16 mouse cellular contexts compared by ENCODE assay signal in genomic region chrX:100769281-100769680, GRCm38 (mm10). TPM values are rescaled to one million over a fixed set of nuclear protein-coding genes. Genes with fewer than 3 reads are reported as not detected.
DNase-seq lines count a peak whose midpoint lies in the region; ATAC-seq lines count a peak whose summit lies in the region.
"Had no signal": no experiment of that assay in that cellular context is flagged by ENCODE, and none has a peak within 500 bp of the region (broad histone marks: within the 10 kb centered on the region; RNA-seq: fewer than 3 reads in every experiment).

No protein-coding gene starts in this region.

- 67% methylated on average over 5 of the region's 5 CpGs for WGBS in midbrain, embryonic 13.5 days
- 87% methylated on average over 5 of the region's 5 CpGs for WGBS in midbrain, embryonic 11.5 days
- 88% methylated on average over 5 of the region's 5 CpGs for WGBS in hindbrain, embryonic 12.5 days
- 74% methylated on average over 5 of the region's 5 CpGs for WGBS in neural tube, embryonic 13.5 days

- ATAC-seq in midbrain, embryonic 13.5 days, result no peak
- no peak for ATAC-seq in midbrain, embryonic 11.5 days (ENCODE audit: low FRiP score)
- no peak for ATAC-seq in hindbrain, embryonic 12.5 days (ENCODE audit: low FRiP score)
- ATAC-seq in neural tube, embryonic 13.5 days (ENCODE audit: low read depth), result no peak
- ATAC-seq: intestine, embryonic 15.5 days had no signal

- H3K9me3 ChIP-seq in midbrain, embryonic 13.5 days, result no peaks in the 10 kb centered on the region
- no peaks in the 10 kb centered on the region for H3K9me3 ChIP-seq in midbrain, embryonic 11.5 days (ENCODE audit: control insufficient read depth, low read length)
- H3K9me3 ChIP-seq in hindbrain, embryonic 12.5 days (replicated peaks), result no peaks in the 10 kb centered on the region
- no peaks in the 10 kb centered on the region for H3K9me3 ChIP-seq in neural tube, embryonic 13.5 days
- H3K9me3 ChIP-seq: embryonic facial prominence, embryonic 12.5 days; heart, embryonic 15.5 days; intestine, embryonic 15.5 days; lung, embryonic 15.5 days had no signal

- peak; percentile 45 for DNase-seq in cerebellum, adult 9-11 months
- DNase-seq in cerebellum, adult 11 months, result no peak
- no peak for DNase-seq in midbrain, embryonic 11.5 days (ENCODE audit: low spot score, missing footprints)
- no peak for DNase-seq in thymus, adult 18-20 months
- no peak for DNase-seq in gastrocnemius, adult 18-20 months (ENCODE audit: low spot score)
- DNase-seq: adrenal gland, adult 8-10 months; gastrocnemius, postnatal 25 days; kidney, postnatal 14 days; liver had no signal

- peaks cover 6% of the 10 kb centered on the region for H3K36me3 ChIP-seq in midbrain, embryonic 13.5 days
- no peaks in the 10 kb centered on the region for H3K36me3 ChIP-seq in midbrain, embryonic 11.5 days (ENCODE audit: control insufficient read depth, insufficient read depth, low read length)
- H3K36me3 ChIP-seq in hindbrain, embryonic 12.5 days, result no peaks in the 10 kb centered on the region
- H3K36me3 ChIP-seq in neural tube, embryonic 13.5 days, result 0 out of 2 replicates have a peak, but pooled peaks cover 3% of the 10 kb centered on the region
- H3K36me3 ChIP-seq: embryonic facial prominence, embryonic 12.5 days; heart, embryonic 15.5 days; intestine, embryonic 15.5 days; lung, embryonic 15.5 days had no signal

- H3K4me3 ChIP-seq in midbrain, embryonic 13.5 days (replicated peaks), result peak overlapping the region; percentile 69
- no peak overlapping the region; the same call in 1 of the 2 replicates for H3K4me3 ChIP-seq in midbrain, embryonic 11.5 days (ENCODE audit: low read depth, low read length)
- H3K4me3 ChIP-seq in hindbrain, embryonic 12.5 days, result peak overlapping the region; percentile 59
- H3K4me3 ChIP-seq in neural tube, embryonic 13.5 days, result peak overlapping the region; percentile 65
- H3K4me3 ChIP-seq: embryonic facial prominence, embryonic 12.5 days; heart, embryonic 15.5 days; intestine, embryonic 15.5 days; lung, embryonic 15.5 days had no signal

- H3K27ac ChIP-seq in midbrain, embryonic 13.5 days, result 0 out of 2 replicates have a peak overlapping the region, but pooled peaks have one; percentile 25
- no peak overlapping the region for H3K27ac ChIP-seq in midbrain, embryonic 11.5 days (ENCODE audit: low read depth, low read length)
- H3K27ac ChIP-seq in hindbrain, embryonic 12.5 days, result no peak overlapping the region
- peak overlapping the region; percentile 23; the same call in 1 of the 2 replicates for H3K27ac ChIP-seq in neural tube, embryonic 13.5 days (replicated peaks)
- H3K27ac ChIP-seq: embryonic facial prominence, embryonic 12.5 days; heart, embryonic 15.5 days; intestine, embryonic 15.5 days; lung, embryonic 15.5 days had no signal

- peak overlapping the region; percentile 82 for H3K9ac ChIP-seq in midbrain, embryonic 13.5 days (replicated peaks)
- no peak overlapping the region for H3K9ac ChIP-seq in midbrain, embryonic 11.5 days (ENCODE audit: low read length)
- peak overlapping the region; percentile 78 for H3K9ac ChIP-seq in hindbrain, embryonic 12.5 days
- H3K9ac ChIP-seq in neural tube, embryonic 13.5 days, result peak overlapping the region; percentile 87
- H3K9ac ChIP-seq: embryonic facial prominence, embryonic 12.5 days; heart, embryonic 15.5 days; intestine, embryonic 15.5 days; lung, embryonic 15.5 days had no signal

- 0 out of 2 replicates have a peak, but pooled peaks cover 7% of the 10 kb centered on the region for H3K4me1 ChIP-seq in midbrain, embryonic 13.5 days (replicated peaks)
- H3K4me1 ChIP-seq in midbrain, embryonic 11.5 days (ENCODE audit: control insufficient read depth, insufficient read depth, low read length), result peaks cover 5% of the 10 kb centered on the region; the same call in 1 of the 2 replicates
- H3K4me1 ChIP-seq in hindbrain, embryonic 12.5 days, result no peaks in the 10 kb centered on the region
- peaks cover 16% of the 10 kb centered on the region; the same call in 1 of the 2 replicates for H3K4me1 ChIP-seq in neural tube, embryonic 13.5 days (replicated peaks)

- no peaks in the 10 kb centered on the region for H3K27me3 ChIP-seq in midbrain, embryonic 13.5 days
- peaks cover 3% of the 10 kb centered on the region; the same call in 1 of the 2 replicates for H3K27me3 ChIP-seq in midbrain, embryonic 11.5 days (ENCODE audit: control insufficient read depth, insufficient read depth, low read length)
- H3K27me3 ChIP-seq in hindbrain, embryonic 12.5 days, result peaks cover 4% of the 10 kb centered on the region
- no peaks in the 10 kb centered on the region for H3K27me3 ChIP-seq in neural tube, embryonic 13.5 days

- H3K4me2 ChIP-seq in midbrain, embryonic 13.5 days (replicated peaks), result peak overlapping the region; percentile 63
- H3K4me2 ChIP-seq in midbrain, embryonic 11.5 days, result no peak overlapping the region
- peak overlapping the region; percentile 73 for H3K4me2 ChIP-seq in hindbrain, embryonic 12.5 days (replicated peaks)
- H3K4me2 ChIP-seq in neural tube, embryonic 13.5 days, result peak overlapping the region; percentile 59
- H3K4me2 ChIP-seq: embryonic facial prominence, embryonic 12.5 days; heart, embryonic 15.5 days; intestine, embryonic 15.5 days; lung, embryonic 15.5 days had no signal

RNA-seq across cellular contexts. Expression of gene Dlg3, which starts 1.8 kb away (rescaled TPM):
- 9.4 and 10.8 TPM in 2 replicates for polyA plus RNA-seq in midbrain, embryonic 13.5 days (2015; fragmentation: Nextera tagmentation; extraction: Ambion mirVana)
- polyA plus RNA-seq in midbrain, embryonic 11.5 days (2014; fragmentation: Nextera tagmentation; extraction: Ambion mirVana), result 7.5 and 9.7 TPM in 2 replicates
- polyA plus RNA-seq in hindbrain, embryonic 12.5 days (2016; fragmentation: Nextera tagmentation; extraction: Ambion mirVana), result 14.8 and 16.4 TPM in 2 replicates
- 5.2 and 6.9 TPM in 2 replicates for polyA plus RNA-seq in neural tube, embryonic 13.5 days (2015; fragmentation: Nextera tagmentation; extraction: Ambion mirVana)
- 1 to 10 TPM; 1.1 to 1.9 TPM for total RNA-seq in gastrocnemius, adult 18-20 months (2021)

RNA-seq across cellular contexts. Expression of gene Gdpd2, which starts 39.6 kb away (rescaled TPM):
- polyA plus RNA-seq in midbrain, embryonic 13.5 days (2015; fragmentation: Nextera tagmentation; extraction: Ambion mirVana), result 24.8 and 26.1 TPM in 2 replicates
- polyA plus RNA-seq in midbrain, embryonic 11.5 days (2014; fragmentation: Nextera tagmentation; extraction: Ambion mirVana), result 13.7 and 19.7 TPM in 2 replicates
- 16.4 and 22.2 TPM in 2 replicates for polyA plus RNA-seq in hindbrain, embryonic 12.5 days (2016; fragmentation: Nextera tagmentation; extraction: Ambion mirVana)
- 21.4 and 27.8 TPM in 2 replicates for polyA plus RNA-seq in neural tube, embryonic 13.5 days (2015; fragmentation: Nextera tagmentation; extraction: Ambion mirVana)
- total RNA-seq in gastrocnemius, adult 18-20 months (2021), result not detected
- total RNA-seq: gastrocnemius, postnatal 25 days had no signal

Comparison
In these comparisons a context has a peak if more than half of its experiments do, and no peak if none do; other contexts are left out.
1. H3K27ac ChIP-seq: peak in midbrain, embryonic 13.5 days (single experiment) and neural tube, embryonic 13.5 days (single experiment); none in midbrain, embryonic 11.5 days (single experiment) and hindbrain, embryonic 12.5 days (single experiment).